ENCODE assay signal across 9 mouse cellular contexts in genomic region chr12:103643336-103643735, GRCm38 (mm10). TPM values are rescaled to one million over a fixed set of nuclear protein-coding genes. Genes with fewer than 3 reads are reported as not detected.
DNase-seq lines count a peak whose midpoint lies in the region; ATAC-seq lines count a peak whose summit lies in the region.
"Had no signal": no experiment of that assay in that cellular context is flagged by ENCODE, and none has a peak within 500 bp of the region (broad histone marks: within the 10 kb centered on the region; RNA-seq: fewer than 3 reads in every experiment).

No protein-coding gene starts in this region.

- DNase-seq in CD4-positive helper T cell, adult 2 months (ENCODE audit: low read depth, low spot score) = peak; percentile 29
- peak; percentile 80 for DNase-seq in adrenal gland, adult 2 months
- DNase-seq in embryo, embryonic 11.5 days (ENCODE audit: low read depth, low spot score) = peak; percentile 47
- peak; percentile 69 for DNase-seq in layer of hippocampus, adult 9-11 months
- peak; percentile 50 to 83 for DNase-seq in lung, postnatal 4 days
- DNase-seq in right cerebral cortex, postnatal 10 days (ENCODE audit: low spot score in 2 of 2) = peak; percentile 84 to 90
- peak; percentile 77 to 78 for DNase-seq in urinary bladder, postnatal 36 days (ENCODE audit: low spot score in 2 of 2)

- ATAC-seq in hematopoietic stem cell, adult 5-6 weeks (replicated peaks in 1 of 2; ENCODE audit: insufficient read depth in 1 of 2, low FRiP score in 2 of 2, low TSS enrichment in 1 of 2, low read depth in 1 of 2, poor library complexity in 2 of 2, severe bottlenecking in 2 of 2) = peak; percentile 58 to 76; a peak in 2 of 4 replicates

RNA-seq across cellular contexts. Expression of gene Serpina10, which starts 12.1 kb away (rescaled TPM):
- under 1 TPM in 1 of 2 experiments, not detected in 1; 0.46 TPM for total RNA-seq in adrenal gland, adult 2 months (2021)
- not detected in 2 replicates for polyA plus RNA-seq in adrenal gland, adult 2 months (2012; rRNA removed)
- total RNA-seq in hematopoietic stem cell, adult 5-6 weeks (2017) = not detected in 2 replicates
- polyA plus RNA-seq: gonadal fat pad, adult 2 months had no signal

RNA-seq across cellular contexts. Expression of gene Serpina6, which starts 13.7 kb away (rescaled TPM):
- 1 to 10 TPM; 1.7 to 5.4 TPM for total RNA-seq in adrenal gland, adult 2 months (2021)
- 0.27 and 1.3 TPM in 2 replicates for polyA plus RNA-seq in adrenal gland, adult 2 months (2012; rRNA removed)
- total RNA-seq in hematopoietic stem cell, adult 5-6 weeks (2017) = not detected in 2 replicates

RNA-seq across cellular contexts. Expression of gene Serpina16, which starts 32.6 kb away (rescaled TPM):
- not detected for total RNA-seq in adrenal gland, adult 2 months (2021)
- polyA plus RNA-seq in adrenal gland, adult 2 months (2012; rRNA removed) = 0.10 TPM in 1 of 2 replicates, not detected in the other
- total RNA-seq in hematopoietic stem cell, adult 5-6 weeks (2017) = not detected in 2 replicates

RNA-seq across cellular contexts. Expression of gene Serpina1f, which starts 52.0 kb away (rescaled TPM):
- not detected for total RNA-seq in adrenal gland, adult 2 months (2021)
- not detected in 2 replicates for polyA plus RNA-seq in adrenal gland, adult 2 months (2012; rRNA removed)
- not detected in 2 replicates for total RNA-seq in hematopoietic stem cell, adult 5-6 weeks (2017)

Comparison
In these comparisons a context has a peak if more than half of its experiments do, and no peak if none do; other contexts are left out.
1. Peak in every context shown above with its lines: DNase-seq and ATAC-seq.
2. DNase-seq: peak in every context shown above with its lines; median percentile 87 in right cerebral cortex, postnatal 10 days; 80 in adrenal gland, adult 2 months; 78 in urinary bladder, postnatal 36 days; 69 in layer of hippocampus, adult 9-11 months; 66 in lung, postnatal 4 days; 47 in embryo, embryonic 11.5 days; 29 in CD4-positive helper T cell, adult 2 months.